Mouse (Mus musculus) heart, postnatal 36 days (tissue): ENCODE data around the gene Tgif1. TPM values are rescaled to one million over a fixed set of nuclear protein-coding genes. Genes with fewer than 3 reads are reported as not detected.
"Not testable (repeated sequence)": the region's sequence is repeated elsewhere in the genome, so short reads cannot be mapped to it uniquely, and the experiment has no call there.

Source experiments
- DNase-seq, 2 experiments: peaks; one replicate each; pipeline ENCODE4 v3.0.0; 2021 to 2022
- intact Hi-C: fragments of 180-260 bp; cut with DNase I; formaldehyde crosslinking; loops from one replicate; pipeline ENCODE4 v1.15.1; 2025
- total RNA-seq, 2 experiments: library from RNA; stranded (reverse); gene quantifications; 2 replicates each; pipeline ENCODE4 v1.2.3; 2021

Gene Tgif1
- total RNA-seq, 2 experiments from 2014 or later, result 5.3 to 7.2 TPM

DNA sequence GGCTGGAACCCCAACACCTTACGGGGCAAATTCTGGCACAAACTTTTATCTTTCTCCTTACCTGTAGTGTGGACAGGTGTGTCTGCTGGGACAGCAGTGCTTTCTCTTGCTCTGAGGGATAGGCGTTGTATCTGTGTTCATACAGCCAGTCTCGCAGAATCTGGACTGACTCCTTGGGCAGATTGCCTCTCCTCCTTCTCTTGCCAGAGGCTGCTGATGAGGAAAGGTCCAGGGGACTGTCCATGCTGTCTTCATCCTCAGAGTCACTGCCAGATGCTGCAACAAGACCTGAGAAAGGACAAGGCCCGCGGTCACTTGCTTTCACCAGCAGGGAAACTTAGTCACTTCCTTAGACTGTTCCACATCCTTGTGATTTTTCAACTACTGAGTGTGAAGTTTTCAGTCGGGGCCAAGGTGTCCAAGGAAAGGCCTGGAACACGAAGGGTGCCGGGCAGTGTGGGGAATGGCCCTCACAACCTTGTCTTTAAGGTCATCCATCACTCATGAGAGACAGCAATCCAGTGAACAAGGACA lies 7.2 kb downstream of the Tgif1 start:
- intact Hi-C loops, result loop anchor here (5.0 kb wide), 1 partner anchor 336 kb away; the partner anchor contains the start of gene Lpin2
- no peak for DNase-seq

DNA sequence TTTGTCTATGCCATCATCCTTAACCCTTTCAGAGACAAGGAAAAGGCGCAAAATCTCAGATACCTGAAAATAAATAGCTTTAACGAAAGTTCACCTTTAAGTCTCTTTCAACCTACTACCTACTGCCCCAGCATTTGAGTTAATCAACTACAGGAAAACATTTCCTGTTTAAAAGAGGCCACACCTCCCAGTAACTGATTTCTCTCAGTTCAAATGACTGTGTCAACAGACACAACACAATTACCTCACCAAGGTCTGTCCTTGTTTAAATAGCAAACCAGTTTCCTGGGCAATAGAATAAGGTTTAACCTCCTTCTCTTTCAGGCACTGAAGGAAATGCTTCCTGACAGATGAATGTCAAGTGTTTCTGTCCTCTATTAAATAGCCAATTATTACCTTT lies 7.8 kb downstream of the Tgif1 start:
- DNase-seq, result no peak
- intact Hi-C loops, result loop anchor here (5.0 kb wide), 1 partner anchor 337 kb away; the partner anchor contains the start of gene Lpin2

GRCm38 (mm10) chr17:70844971-70845370 lies 8.4 kb downstream of the Tgif1 start:
- intact Hi-C loops, result loop anchor here (5.0 kb wide), 1 partner anchor 337 kb away; the partner anchor contains the start of gene Lpin2

GRCm38 (mm10) chr17:70843252-70843651 lies 10.1 kb downstream of the Tgif1 start:
- DNase-seq, result no peak
- intact Hi-C loops, result no loop called here

More at GRCm38 (mm10) chr17:70844971-70845370, 8.4 kb downstream of the Tgif1 start:
- no peak for DNase-seq

GRCm38 (mm10) chr17:70838533-70838932 lies 14.8 kb downstream of the Tgif1 start:
- no peak for DNase-seq
- intact Hi-C loops, result no loop called here

GRCm38 (mm10) chr17:70838031-70838430 lies 15.3 kb downstream of the Tgif1 start:
- intact Hi-C loops, result no loop called here
- DNase-seq, result no peak

DNA sequence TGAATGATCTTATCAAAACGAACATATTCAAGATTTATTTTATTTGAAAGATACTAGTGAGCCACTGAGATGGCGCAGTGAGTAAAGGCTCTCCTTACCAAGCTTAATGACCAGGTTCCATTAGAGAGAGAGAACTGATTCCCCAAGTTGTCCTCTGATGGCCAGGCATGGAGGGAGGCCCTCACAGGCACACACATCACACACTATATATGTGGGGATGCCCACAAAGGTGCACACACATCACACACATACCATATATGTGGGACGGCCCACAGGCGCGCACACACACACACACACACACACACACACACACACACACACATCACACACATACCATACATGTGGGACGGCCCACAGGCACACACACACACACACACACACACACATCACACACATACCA lies 15.9 kb downstream of the Tgif1 start:
- not testable (repeated sequence) for DNase-seq

DNA sequence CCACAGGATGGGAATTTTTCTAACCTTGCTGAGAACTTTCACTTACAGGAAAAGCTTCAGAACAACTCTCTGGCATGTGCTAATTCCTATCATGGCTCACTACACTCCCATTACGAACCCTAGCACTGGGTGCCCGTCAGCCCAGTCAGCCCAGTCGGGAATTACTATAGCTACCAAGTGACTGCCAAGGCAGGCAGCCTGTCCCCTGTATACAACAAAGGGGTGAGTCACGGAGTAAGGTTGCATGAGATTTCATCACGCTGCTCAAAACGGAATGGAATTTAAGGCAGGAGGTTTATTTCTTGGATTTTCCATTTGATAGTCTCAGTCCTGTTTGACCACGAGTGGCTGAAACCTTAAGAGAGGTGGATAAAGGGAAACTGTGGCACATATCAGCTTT lies 16.5 kb downstream of the Tgif1 start:
- intact Hi-C loops, result no loop called here
- DNase-seq, result no peak

More for the DNA sequence above, 15.9 kb downstream of the Tgif1 start:
- intact Hi-C loops, result not testable (repeated sequence)

DNA sequence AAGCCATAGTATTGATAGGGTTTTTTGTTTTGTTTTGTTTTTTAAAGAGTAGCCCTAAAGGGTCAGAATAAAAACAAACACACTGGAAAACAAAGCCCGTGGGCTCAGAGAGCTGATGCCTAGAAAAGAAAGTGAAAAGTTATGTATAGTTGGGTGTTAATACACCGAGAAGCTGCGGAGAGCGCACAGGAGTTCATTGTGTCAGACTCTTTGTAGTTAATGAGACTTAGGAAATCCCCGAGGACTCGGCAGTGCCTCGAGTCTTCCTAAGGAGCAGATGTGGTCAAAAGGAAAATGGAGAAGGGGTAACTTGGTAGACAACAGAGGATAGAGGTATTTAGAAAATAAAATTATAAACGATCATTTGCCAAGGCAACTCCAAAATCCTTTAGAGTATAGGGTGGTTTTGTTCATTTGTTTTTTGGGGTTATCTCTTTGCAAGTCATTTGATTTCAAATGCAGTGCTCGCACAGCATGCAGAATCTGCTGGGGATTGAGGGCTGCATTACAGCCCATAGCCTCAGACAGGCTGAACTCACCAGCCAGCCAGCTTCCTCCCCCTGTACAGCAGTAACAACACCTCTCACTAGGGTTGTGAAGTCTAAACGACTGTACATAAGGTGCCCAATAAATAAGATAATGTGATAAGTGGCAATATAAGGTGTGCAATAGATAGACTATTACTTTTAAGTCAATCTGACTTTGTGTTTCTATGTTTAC lies 18.1 kb downstream of the Tgif1 start:
- no peak for DNase-seq
- intact Hi-C loops, result no loop called here

DNA sequence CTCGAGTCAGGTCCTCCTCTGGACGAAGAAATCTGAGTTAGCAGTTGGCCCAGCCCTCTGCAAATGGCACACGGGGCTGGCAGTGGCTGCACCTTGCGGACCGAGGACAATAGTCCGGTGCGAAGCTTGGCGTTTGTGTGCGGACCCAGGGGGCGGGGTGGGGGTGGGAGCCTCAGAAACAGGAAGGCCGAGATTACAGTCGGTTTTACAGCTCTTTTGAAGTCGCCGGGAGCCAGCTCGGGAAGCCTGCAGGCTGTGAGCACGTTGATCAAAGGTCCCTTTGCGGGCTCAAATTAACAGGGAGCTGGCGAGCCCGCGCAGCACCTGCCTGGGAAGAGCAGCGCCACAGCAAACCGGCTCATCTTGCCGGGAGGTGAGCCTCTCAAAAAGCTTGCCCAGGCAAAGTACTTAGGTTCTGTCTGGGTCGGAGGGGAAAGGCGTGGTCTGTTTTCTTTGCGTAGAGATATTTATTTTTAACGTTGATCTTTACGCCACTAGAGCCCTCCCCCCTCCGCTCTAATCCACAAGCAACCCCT lies 18.8 kb downstream of the Tgif1 start:
- DNase-seq, result peak; percentile 33 to 54
- intact Hi-C loops, result no loop called here

DNA sequence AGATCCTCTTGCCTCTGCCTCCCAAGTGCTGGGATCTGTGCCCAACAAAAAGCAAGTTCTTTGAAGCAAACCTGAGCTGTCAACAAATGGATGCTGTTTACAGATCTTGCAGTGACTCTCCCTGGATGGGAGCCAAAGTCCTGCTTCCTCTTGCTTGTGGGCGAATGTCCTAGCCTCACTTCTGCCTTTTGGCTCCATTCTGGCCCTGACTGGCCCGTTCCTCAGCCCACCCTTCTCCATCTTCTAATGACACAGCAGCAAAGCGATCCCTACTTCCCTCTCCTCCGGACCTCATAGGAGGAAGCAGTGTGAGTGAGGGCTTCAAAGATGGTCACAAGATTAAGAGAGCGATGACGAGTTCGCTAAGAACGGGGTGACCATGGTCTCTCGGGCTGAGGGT lies 20.8 kb downstream of the Tgif1 start:
- peak; percentile 48 to 59 for DNase-seq
- intact Hi-C loops, result no loop called here

- DNase-seq, result no peak
These were observed 21.8 kb downstream of the Tgif1 start for GRCm38 (mm10) chr17:70831591-70831990.

DNA sequence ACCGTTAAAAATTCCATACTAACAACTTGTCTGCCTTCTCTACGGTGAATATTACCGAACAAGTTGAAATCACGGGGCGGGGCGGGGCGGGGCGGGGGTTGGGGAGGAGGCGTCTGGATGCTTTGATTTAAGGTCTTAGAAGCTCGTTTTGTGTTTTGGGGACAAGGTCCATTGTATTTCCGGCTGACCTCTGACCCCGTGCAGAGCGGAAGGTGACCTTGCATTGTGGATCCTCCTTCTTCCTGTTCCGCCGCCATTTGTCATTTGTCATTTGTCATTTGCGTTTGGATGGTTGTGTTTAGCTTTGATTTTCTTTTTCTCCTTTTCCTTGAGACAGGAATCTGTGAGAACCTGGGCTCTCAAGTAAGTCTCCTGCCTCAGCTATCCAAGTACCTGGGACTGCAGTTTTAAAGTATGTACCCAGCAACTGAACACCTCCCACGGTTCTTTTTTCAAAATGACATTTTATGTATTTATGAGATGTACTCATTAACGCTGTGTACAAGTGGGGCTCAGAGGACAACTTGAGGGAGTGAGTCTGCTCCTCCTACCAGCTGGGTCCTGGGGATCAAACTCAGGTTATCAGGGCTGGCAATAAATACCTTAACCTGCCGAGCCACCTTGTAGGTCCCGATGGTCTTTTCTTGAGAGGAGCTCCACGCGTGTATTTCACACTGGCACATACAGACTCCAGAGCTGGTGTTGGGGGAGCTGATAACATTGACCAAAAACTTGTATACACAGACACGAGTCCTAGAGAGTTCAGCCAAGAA lies 23.2 kb downstream of the Tgif1 start:
- intact Hi-C loops, result no loop called here
- DNase-seq, result no peak

More at GRCm38 (mm10) chr17:70831591-70831990, 21.8 kb downstream of the Tgif1 start:
- intact Hi-C loops, result no loop called here

- DNase-seq, result no peak
These were observed 24.1 kb downstream of the Tgif1 start for GRCm38 (mm10) chr17:70829217-70829616.

DNA sequence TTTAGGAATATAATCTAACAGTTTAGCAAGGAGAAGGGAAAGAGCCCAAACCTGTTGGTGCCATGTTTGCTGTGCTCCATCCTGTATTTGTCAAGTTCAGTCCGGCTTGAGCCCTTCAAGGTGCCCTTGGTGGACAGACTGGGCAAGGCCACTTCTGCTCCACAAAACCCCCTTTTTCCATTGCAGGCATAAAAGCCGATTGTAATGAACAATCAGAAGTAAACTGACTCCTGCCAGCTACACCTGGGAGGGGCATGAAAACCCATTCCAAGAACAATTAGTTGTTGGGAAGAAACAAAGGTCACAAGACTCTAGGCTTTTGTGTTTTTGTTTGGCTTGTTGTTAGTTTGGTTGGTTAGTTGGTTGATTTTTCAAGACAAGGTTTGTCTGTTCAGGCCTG lies 24.8 kb downstream of the Tgif1 start:
- DNase-seq, result no peak
- intact Hi-C loops, result no loop called here

More at GRCm38 (mm10) chr17:70829217-70829616, 24.1 kb downstream of the Tgif1 start:
- intact Hi-C loops, result no loop called here

DNA sequence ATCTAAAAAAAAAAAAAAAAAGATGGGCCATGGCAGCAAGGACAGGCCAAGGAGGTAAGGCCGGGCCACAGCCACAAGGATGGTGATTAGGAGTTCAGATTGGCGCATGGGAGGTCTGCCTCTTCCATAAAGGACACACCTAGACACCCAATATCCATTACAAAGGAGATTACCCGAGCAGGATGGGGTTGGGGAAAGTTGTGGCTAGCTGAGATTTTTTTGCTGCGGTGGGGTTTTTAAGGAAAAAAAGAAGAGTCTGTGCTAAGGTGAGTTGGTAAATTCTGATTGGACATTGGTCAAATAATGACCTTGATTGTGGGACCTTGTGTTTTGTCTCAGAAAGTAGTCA lies 25.2 kb downstream of the Tgif1 start:
- DNase-seq, result no peak
- intact Hi-C loops, result no loop called here

DNA sequence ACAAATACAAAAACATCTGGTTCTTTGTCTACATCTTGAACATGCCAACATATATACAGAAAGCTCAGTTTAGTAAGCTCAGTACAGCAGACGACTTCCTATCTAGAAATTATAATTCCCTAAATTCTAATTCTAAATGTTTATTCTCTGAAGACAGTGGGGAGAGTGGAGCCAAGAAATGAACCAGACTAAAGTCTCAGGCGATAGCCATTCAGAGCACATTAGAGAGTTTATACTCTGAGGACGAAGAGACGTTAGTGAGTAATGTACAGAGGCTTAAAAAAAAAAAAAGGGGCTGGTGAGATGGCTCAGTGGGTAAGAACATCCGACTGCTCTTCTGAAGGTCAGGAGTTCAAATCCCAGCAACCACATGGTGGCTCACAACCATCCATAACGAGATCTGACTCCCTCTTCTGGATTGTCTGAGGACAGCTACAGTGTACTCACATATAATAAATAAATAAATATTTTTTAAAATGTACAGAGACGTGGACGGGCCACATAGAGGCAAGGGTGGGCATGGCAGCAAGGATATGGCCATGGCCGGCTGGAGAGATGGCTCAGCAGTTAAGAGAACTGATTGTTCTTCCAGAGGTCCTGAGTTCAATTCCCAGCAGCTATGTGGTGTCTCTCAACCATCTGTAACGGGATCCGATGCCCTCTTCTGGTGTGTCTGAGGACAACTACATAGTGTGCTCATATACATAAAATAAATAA lies 25.7 kb downstream of the Tgif1 start:
- intact Hi-C loops, DNase-seq: not testable (repeated sequence)

DNA sequence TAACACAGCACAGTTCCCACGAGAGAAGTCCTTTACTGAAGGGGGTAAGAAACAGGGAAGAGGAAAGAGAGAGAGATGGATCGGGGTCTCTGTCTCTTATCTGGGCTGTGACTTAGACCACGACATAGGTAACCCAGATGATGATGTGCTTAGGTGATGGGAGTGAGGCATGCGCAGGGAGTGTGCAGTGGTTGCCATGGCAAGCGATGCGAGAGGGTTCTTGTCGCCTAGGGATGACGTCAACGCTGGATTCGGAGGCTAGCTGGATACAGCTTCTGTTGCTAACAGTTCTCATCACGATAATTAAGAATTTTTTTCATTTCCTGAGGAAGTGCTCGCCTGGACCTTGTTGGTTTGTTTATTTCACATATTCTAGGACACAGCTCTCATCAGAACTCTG lies 27.1 kb downstream of the Tgif1 start:
- intact Hi-C loops, result no loop called here
- DNase-seq, result no peak

- no peak for DNase-seq
- intact Hi-C loops, result no loop called here
These were observed 30.3 kb downstream of the Tgif1 start for GRCm38 (mm10) chr17:70823083-70823482.

- DNase-seq, result peak in 1 of 2 experiments; percentile 5
- intact Hi-C loops, result no loop called here
These were observed 35.4 kb downstream of the Tgif1 start for GRCm38 (mm10) chr17:70817862-70818451.
